Mouse (Mus musculus) midbrain, embryonic 12.5 days (tissue): ENCODE measurements around the gene Wdr4. TPM values are rescaled to one million over a fixed set of nuclear protein-coding genes. Genes with fewer than 3 reads are reported as not detected.

Experiments used
- ATAC-seq: fragments of 200-750 bp; cut with Nextera tagmentation; 2 replicates; pipeline ENCODE4 v1.8.0; 2017; ENCODE audit warnings: low read depth, moderate TSS enrichment, moderate library complexity; ENCODE audit not compliant: low FRiP score
- H3K27ac ChIP-seq: fragments of 300-500 bp; sonication (generic); replicated peaks from 2 replicates; pipeline ENCODE4 v1.5.1; 2016; ENCODE audit warnings: mild to moderate bottlenecking
- H3K27me3 ChIP-seq: fragments of 300-500 bp; sonication (generic); 2 replicates; pipeline ENCODE4 v1.6.1; 2016; ENCODE audit warnings: mild to moderate bottlenecking
- H3K36me3 ChIP-seq: fragments of 300-500 bp; sonication (generic); 2 replicates; pipeline ENCODE4 v1.6.1; 2016
- H3K4me1 ChIP-seq: fragments of 300-500 bp; sonication (generic); 2 replicates; pipeline ENCODE4 v1.6.1; 2016
- H3K4me2 ChIP-seq: fragments of 300-500 bp; sonication (generic); replicated peaks from 2 replicates; pipeline ENCODE4 v1.6.1; 2016; ENCODE audit warnings: mild to moderate bottlenecking, moderate library complexity
- H3K4me3 ChIP-seq: fragments of 300-500 bp; sonication (generic); 2 replicates; pipeline ENCODE4 v1.5.1; 2016; ENCODE audit warnings: mild to moderate bottlenecking
- H3K9ac ChIP-seq: fragments of 300-500 bp; sonication (generic); replicated peaks from 2 replicates; pipeline ENCODE4 v1.6.1; 2016; ENCODE audit warnings: mild to moderate bottlenecking, moderate library complexity
- H3K9me3 ChIP-seq: fragments of 300-500 bp; sonication (generic); 2 replicates; pipeline ENCODE4 v1.6.1; 2016; ENCODE audit warnings: mild to moderate bottlenecking
- WGBS: fragments of 180-500 bp; shearing (Covaris S2); methylation state at CpG from one replicate; pipeline ENCODE4 v1.1.7; 2016; 5-methylcytosine and 5-hydroxymethylcytosine counted together
- microRNA-seq: library from miRNA; unstranded; fragments of <30 nt; microRNA quantifications from one replicate; pipeline ENCODE4, GENCODE M21; 2017
- polyA plus RNA-seq: library from polyadenylated mRNA; unstranded; fragments of >200 nt; fragmentation: Nextera tagmentation; extraction: Ambion mirVana; gene quantifications from 2 replicates; pipeline ENCODE4 v1.2.1, GENCODE M21; 2016

The Wdr4 gene
- polyA plus RNA-seq, 1 experiment from 2014 or later = 42.2 TPM

GRCm38 (mm10) chr17:31453476-31453875 is 66.3 kb downstream of the Wdr4 start:
- Histone ChIP-seq H3K9ac (no peak overlapping the region), H3K27ac (no peak overlapping the region), H3K4me2 (no peak overlapping the region), H3K36me3 (peaks cover 28% of the 10 kb centered on the region), H3K27me3 (no peaks in the 10 kb centered on the region), H3K4me1 (peaks cover 12% of the 10 kb centered on the region; the same call in 1 of the 2 replicates), H3K9me3 (no peaks in the 10 kb centered on the region), H3K4me3 (no peak overlapping the region)
- no peak for ATAC-seq
- WGBS = 82% methylated on average over 3 of the region's 3 CpGs

DNA sequence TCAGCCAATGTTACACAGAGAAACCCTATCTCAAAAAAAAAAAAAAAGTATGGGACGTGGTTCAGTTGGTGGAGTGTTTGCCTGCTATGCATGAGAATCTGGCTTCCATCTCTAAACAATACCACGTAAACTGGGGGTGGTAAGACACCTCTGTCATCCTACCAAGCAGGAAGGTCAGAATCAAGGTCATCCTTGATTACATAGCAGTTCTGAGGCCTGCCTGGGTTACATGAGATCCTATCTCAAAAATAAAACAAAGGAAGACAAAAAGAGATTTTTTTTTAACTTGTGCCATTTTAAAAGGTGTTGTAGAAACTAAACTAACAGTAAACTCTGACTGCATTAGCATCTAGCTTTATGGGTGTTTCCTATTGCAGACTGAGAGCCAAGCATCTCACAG is 67.0 kb downstream of the Wdr4 start:
- peaks cover 28% of the 10 kb centered on the region for H3K36me3 ChIP-seq
- H3K4me1 ChIP-seq = peaks cover 12% of the 10 kb centered on the region; the same call in 1 of the 2 replicates
- H3K9ac ChIP-seq = no peak overlapping the region
- WGBS = 78% methylated on average over 2 of the region's 2 CpGs
- no peak overlapping the region for H3K4me2 ChIP-seq
- ATAC-seq = no peak
- no peak overlapping the region for H3K4me3 ChIP-seq
- no peaks in the 10 kb centered on the region for H3K27me3 ChIP-seq
- H3K27ac ChIP-seq = no peak overlapping the region
- H3K9me3 ChIP-seq = no peaks in the 10 kb centered on the region

DNA sequence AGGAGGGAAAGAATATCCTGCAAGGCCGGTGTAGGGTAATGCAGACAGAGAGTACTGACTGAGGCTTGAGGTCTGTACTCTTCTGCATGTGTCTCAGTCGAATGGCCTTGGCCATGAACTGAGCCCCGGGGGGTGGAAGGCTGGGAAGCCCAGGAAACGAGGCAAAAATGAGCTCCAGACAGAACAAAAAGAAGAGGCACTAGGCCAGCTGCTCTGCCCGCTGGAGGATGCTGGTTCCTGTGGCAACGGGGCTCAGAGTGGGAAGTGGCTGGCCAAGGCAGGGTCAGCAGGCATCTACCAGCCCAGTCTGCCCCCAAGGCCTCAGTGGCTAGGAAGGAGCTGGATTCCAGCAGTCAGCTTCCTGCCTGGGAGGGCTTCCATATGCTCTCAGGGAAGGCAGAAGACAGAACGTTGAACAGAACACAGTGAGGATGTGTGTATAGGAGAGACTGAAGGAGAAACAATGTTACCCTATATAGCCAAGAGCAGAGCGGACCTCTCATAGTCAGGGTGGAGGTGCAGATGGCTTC is 68.5 kb downstream of the Wdr4 start:
- Histone ChIP-seq H3K4me2 (no peak overlapping the region), H3K4me1 (peaks cover 12% of the 10 kb centered on the region; the same call in 1 of the 2 replicates), H3K9me3 (no peaks in the 10 kb centered on the region), H3K4me3 (no peak overlapping the region), H3K27me3 (no peaks in the 10 kb centered on the region), H3K36me3 (peaks cover 32% of the 10 kb centered on the region), H3K9ac (no peak overlapping the region), H3K27ac (peak overlapping the region; percentile 56)
- 54% methylated on average over 8 of the region's 8 CpGs for WGBS
- ATAC-seq = no peak

- no peak overlapping the region for H3K9ac ChIP-seq
- no peak overlapping the region for H3K27ac ChIP-seq
- H3K4me1 ChIP-seq = peaks cover 12% of the 10 kb centered on the region; the same call in 1 of the 2 replicates
- WGBS = 89% methylated on average over 3 of the region's 3 CpGs
- no peak for ATAC-seq
- no peaks in the 10 kb centered on the region for H3K9me3 ChIP-seq
- H3K4me3 ChIP-seq = no peak overlapping the region
- no peaks in the 10 kb centered on the region for H3K27me3 ChIP-seq
- H3K4me2 ChIP-seq = no peak overlapping the region
- peaks cover 21% of the 10 kb centered on the region for H3K36me3 ChIP-seq
These were observed 69.6 kb downstream of the Wdr4 start for GRCm38 (mm10) chr17:31450206-31450605.

- WGBS = 94% methylated on average over 1 of the region's 1 CpGs
- no peaks in the 10 kb centered on the region for H3K9me3 ChIP-seq
- H3K4me1 ChIP-seq = peaks cover 15% of the 10 kb centered on the region
- H3K36me3 ChIP-seq = peaks cover 22% of the 10 kb centered on the region
- H3K4me2 ChIP-seq = no peak overlapping the region
- no peak overlapping the region for H3K27ac ChIP-seq
- H3K9ac ChIP-seq = no peak overlapping the region
- ATAC-seq = no peak
- H3K4me3 ChIP-seq = no peak overlapping the region
- no peaks in the 10 kb centered on the region for H3K27me3 ChIP-seq
These were observed 71.3 kb downstream of the Wdr4 start for GRCm38 (mm10) chr17:31448519-31448918.

DNA sequence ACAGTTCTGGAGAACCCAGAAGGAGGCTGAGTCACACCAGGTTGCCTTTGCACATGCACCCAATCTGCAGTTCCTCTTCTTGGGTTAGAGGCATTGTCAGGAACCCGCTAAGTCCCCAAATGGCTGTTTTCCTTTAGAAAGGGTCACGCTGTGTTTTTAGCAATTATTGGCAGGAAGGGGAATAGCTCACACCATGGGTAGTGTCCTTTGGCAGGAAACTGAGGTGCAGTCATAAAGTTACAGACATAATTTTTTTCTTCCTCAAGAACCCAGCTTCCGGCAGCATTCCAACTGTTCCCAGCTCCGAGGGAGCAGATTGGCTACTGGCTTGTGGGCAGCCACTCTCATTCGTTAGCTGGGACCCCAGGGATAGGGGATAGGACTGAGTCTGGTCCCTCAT is 72.0 kb downstream of the Wdr4 start:
- Histone ChIP-seq H3K4me1 (peaks cover 15% of the 10 kb centered on the region), H3K36me3 (peaks cover 22% of the 10 kb centered on the region), H3K4me3 (no peak overlapping the region), H3K27ac (no peak overlapping the region), H3K9ac (no peak overlapping the region), H3K4me2 (no peak overlapping the region), H3K27me3 (no peaks in the 10 kb centered on the region; the same call in 1 of the 2 replicates), H3K9me3 (no peaks in the 10 kb centered on the region)
- 80% methylated on average over 5 of the region's 5 CpGs for WGBS
- ATAC-seq = no peak

GRCm38 (mm10) chr17:31445061-31445731 is 74.6 kb downstream of the Wdr4 start:
- Histone ChIP-seq H3K36me3 (peaks cover 19% of the 10 kb centered on the region), H3K27ac (no peak overlapping the region), H3K4me3 (no peak overlapping the region), H3K4me2 (no peak overlapping the region), H3K9me3 (no peaks in the 10 kb centered on the region), H3K4me1 (peaks cover 3% of the 10 kb centered on the region; the same call in 1 of the 2 replicates), H3K9ac (no peak overlapping the region), H3K27me3 (no peaks in the 10 kb centered on the region; the same call in 1 of the 2 replicates)
- ATAC-seq = no peak
- 71% methylated on average over 7 of the region's 7 CpGs for WGBS

Small RNA genes lying within 50 kb of the gene (microRNA-seq; reads per million reads assigned to microRNA genes)
- gene Gm24970 = not detected

Other genes with a start within 250 kb of the Wdr4 start
- 0.99 and 1.3 TPM in 2 replicates for gene Rsph1, start 242.6 kb downstream of the Wdr4 start, polyA plus RNA-seq
- gene Slc37a1, start 233.2 kb downstream of the Wdr4 start, polyA plus RNA-seq = 9.3 and 10.2 TPM in 2 replicates
- 30.3 and 32.4 TPM in 2 replicates for gene Pde9a, start 133.8 kb downstream of the Wdr4 start, polyA plus RNA-seq
- 257 and 265 TPM in 2 replicates for gene Ndufv3, start 135 bp upstream of the Wdr4 start, polyA plus RNA-seq
- 25.2 and 25.7 TPM in 2 replicates for gene Pknox1, start 44.8 kb upstream of the Wdr4 start, polyA plus RNA-seq
- 1.2 and 1.3 TPM in 2 replicates for gene Cbs, start 117.3 kb upstream of the Wdr4 start, polyA plus RNA-seq
- gene U2af1, start 138.9 kb upstream of the Wdr4 start, polyA plus RNA-seq = 325 TPM in 2 replicates
- 0.18 TPM in 1 of 2 replicates, not detected in the other for gene Cryaa, start 157.8 kb upstream of the Wdr4 start, polyA plus RNA-seq